Mouse (Mus musculus) testis, adult 2 months (tissue): ENCODE data around the gene Lgmn. TPM values are rescaled to one million over a fixed set of nuclear protein-coding genes. Genes with fewer than 3 reads are reported as not detected.

Experiments used
- H3K27ac ChIP-seq: fragments of 200-500 bp; 2 replicates; pipeline ENCODE4 v1.5.1; 2012; ENCODE audit warnings: low read depth, low read length; ENCODE audit not compliant: control insufficient read depth, insufficient read depth
- H3K27me3 ChIP-seq: fragments of 200-500 bp; 2 replicates; pipeline ENCODE4 v1.6.1; 2012; ENCODE audit warnings: mild to moderate bottlenecking, low read length, moderate library complexity; ENCODE audit not compliant: control insufficient read depth, insufficient read depth
- H3K36me3 ChIP-seq: fragments of 200-500 bp; 2 replicates; pipeline ENCODE4 v1.6.1; 2012; ENCODE audit warnings: mild to moderate bottlenecking, low read length; ENCODE audit not compliant: control insufficient read depth, insufficient read depth
- H3K4me1 ChIP-seq: fragments of 200-500 bp; 2 replicates; pipeline ENCODE4 v1.6.1; 2012; ENCODE audit warnings: low read length; ENCODE audit not compliant: control insufficient read depth, insufficient read depth
- H3K4me3 ChIP-seq: fragments of 200-500 bp; 2 replicates; pipeline ENCODE4 v1.5.1; 2012; ENCODE audit warnings: low read depth, mild to moderate bottlenecking, low read length, moderate library complexity, mixed read lengths; ENCODE audit not compliant: control insufficient read depth
- CTCF ChIP-seq: fragments of 200-500 bp; IDR thresholded peaks from 2 replicates; pipeline ENCODE4 v1.5.1; 2012; ENCODE audit warnings: low read depth, mild to moderate bottlenecking, inconsistent platforms, low read length, moderate library complexity; ENCODE audit not compliant: control insufficient read depth, insufficient read depth, insufficient replicate concordance
- POLR2A ChIP-seq: fragments of 200-500 bp; IDR thresholded peaks from 2 replicates; pipeline ENCODE4 v1.6.1; 2012; ENCODE audit warnings: low read depth, mild to moderate bottlenecking, inconsistent platforms, low read length, moderate library complexity; ENCODE audit not compliant: control insufficient read depth
- polyA plus RNA-seq: library from polyadenylated mRNA; depleted of rRNA; stranded (reverse); fragments of >200 nt; gene quantifications from 2 replicates; pipeline ENCODE4 v1.2.3, GENCODE M21; 2012

Gene Lgmn
- polyA plus RNA-seq, 1 experiment: 39.5 TPM

- Histone ChIP-seq H3K4me3 (no peak overlapping the region), H3K36me3 (no peaks in the 10 kb centered on the region), H3K27ac (no peak overlapping the region), H3K27me3 (no peaks in the 10 kb centered on the region), H3K4me1 (peaks cover under 1% of the 10 kb centered on the region; the same call in 1 of the 2 replicates)
- no peak for TF ChIP-seq POLR2A
- no peak for TF ChIP-seq CTCF
Measured at GRCm38 (mm10) chr12:102391109-102391508, 48.5 kb downstream of the Lgmn start.

GRCm38 (mm10) chr12:102390042-102390441 lies 49.6 kb downstream of the Lgmn start:
- no peaks in the 10 kb centered on the region for H3K36me3 ChIP-seq
- H3K27ac ChIP-seq: no peak overlapping the region
- H3K27me3 ChIP-seq: no peaks in the 10 kb centered on the region
- H3K4me1 ChIP-seq: no peaks in the 10 kb centered on the region; the same call in 1 of the 2 replicates
- H3K4me3 ChIP-seq: peak overlapping the region; percentile 12; the same call in 1 of the 2 replicates
- TF ChIP-seq POLR2A (no peak), CTCF (no peak)

DNA sequence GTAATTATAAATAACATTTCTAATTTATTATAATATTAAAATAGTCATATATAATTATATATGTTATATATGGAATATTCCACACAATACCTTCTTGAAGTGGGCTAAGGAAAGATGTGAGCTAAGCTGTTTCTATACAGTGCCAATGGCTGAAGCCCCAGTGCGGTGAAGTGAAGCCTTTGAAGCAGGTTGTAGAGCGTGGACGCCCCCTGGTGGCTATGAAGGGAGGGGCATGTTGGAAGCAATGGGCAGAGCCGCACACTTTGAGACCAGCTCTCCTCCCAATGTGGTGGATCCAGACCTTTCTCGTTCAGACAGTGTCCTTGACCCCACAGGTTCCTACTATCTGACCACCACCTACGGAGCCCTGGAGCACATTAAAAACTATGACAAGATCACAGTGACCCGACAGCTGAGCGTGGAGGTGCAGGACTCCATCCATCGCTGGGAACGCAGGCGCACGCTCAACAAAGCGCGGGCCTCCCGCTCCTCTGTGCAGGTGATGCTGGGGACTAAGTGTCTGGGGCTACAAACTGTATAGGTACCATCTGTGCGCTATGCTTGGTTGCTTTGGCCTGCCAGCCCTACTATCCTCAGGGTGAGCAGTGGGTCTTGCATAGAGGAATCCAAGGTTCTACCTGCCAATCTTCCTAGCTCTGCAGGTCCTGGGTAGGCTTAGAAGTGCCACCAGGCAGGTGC lies 52.2 kb downstream of the Lgmn start:
- H3K27me3 ChIP-seq: no peaks in the 10 kb centered on the region
- no peak overlapping the region for H3K4me3 ChIP-seq
- no peak for TF ChIP-seq POLR2A
- peak; percentile 97 for TF ChIP-seq CTCF
- H3K36me3 ChIP-seq: no peaks in the 10 kb centered on the region
- H3K27ac ChIP-seq: no peak overlapping the region
- H3K4me1 ChIP-seq: no peaks in the 10 kb centered on the region; the same call in 1 of the 2 replicates

DNA sequence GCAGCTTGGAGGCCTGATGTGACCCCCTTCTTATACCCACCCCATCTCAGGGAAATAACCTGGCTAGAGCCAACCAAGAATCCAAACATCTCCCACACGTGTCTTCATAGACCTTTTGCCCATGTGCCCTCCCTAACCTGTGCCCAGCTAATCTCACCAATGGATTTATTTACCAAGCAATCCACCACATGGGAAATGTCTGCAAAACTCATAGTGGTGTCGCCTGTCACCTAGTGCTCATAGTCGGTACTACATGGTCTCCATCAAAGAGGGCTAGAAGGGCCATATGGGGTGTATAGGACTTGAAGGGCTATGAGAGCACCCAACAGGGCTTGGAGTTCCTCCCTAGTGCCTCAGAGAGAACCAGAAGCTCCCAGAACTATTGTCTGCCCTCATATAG lies 54.8 kb downstream of the Lgmn start:
- Histone ChIP-seq H3K27me3 (no peaks in the 10 kb centered on the region), H3K4me3 (no peak overlapping the region), H3K36me3 (no peaks in the 10 kb centered on the region), H3K27ac (no peak overlapping the region), H3K4me1 (no peaks in the 10 kb centered on the region; the same call in 1 of the 2 replicates)
- no peak for TF ChIP-seq CTCF
- no peak for TF ChIP-seq POLR2A

- no peak overlapping the region for H3K4me3 ChIP-seq
- H3K4me1 ChIP-seq: no peaks in the 10 kb centered on the region
- H3K27ac ChIP-seq: no peak overlapping the region
- TF ChIP-seq POLR2A: no peak
- no peak for TF ChIP-seq CTCF
- no peaks in the 10 kb centered on the region for H3K27me3 ChIP-seq
- H3K36me3 ChIP-seq: no peaks in the 10 kb centered on the region
Measured at GRCm38 (mm10) chr12:102383288-102383687, 56.3 kb downstream of the Lgmn start.

GRCm38 (mm10) chr12:102382180-102382579 lies 57.4 kb downstream of the Lgmn start:
- H3K4me3 ChIP-seq: no peak overlapping the region
- H3K27ac ChIP-seq: no peak overlapping the region
- H3K27me3 ChIP-seq: no peaks in the 10 kb centered on the region
- H3K4me1 ChIP-seq: no peaks in the 10 kb centered on the region
- TF ChIP-seq POLR2A (no peak), CTCF (no peak)
- no peaks in the 10 kb centered on the region for H3K36me3 ChIP-seq

DNA sequence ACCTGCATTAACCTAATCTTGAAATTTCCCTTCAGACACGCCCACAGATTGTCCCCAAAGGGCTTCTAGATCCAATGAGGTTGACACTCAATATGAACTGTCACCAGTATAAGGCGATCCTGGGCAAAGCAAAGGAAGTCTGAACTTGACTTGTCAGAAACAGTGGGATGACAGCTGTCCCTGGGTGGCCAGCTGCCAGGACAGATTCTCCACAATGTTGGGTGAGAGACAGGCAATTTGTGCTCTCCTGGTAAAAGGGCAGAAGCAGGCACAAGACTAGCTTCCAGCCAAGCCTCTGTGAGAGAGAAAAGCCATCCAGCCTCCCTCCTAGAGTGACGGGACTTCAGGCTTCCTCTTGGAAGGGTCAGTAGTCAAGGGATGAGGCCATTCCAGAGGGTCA lies 67.3 kb downstream of the Lgmn start:
- Histone ChIP-seq H3K4me1 (no peaks in the 10 kb centered on the region; the same call in 1 of the 2 replicates), H3K27me3 (no peaks in the 10 kb centered on the region), H3K4me3 (no peak overlapping the region), H3K36me3 (no peaks in the 10 kb centered on the region), H3K27ac (no peak overlapping the region)
- TF ChIP-seq POLR2A: no peak
- TF ChIP-seq CTCF: no peak
